Mouse (Mus musculus): ENCODE results near the gene Trit1. TPM values are rescaled to one million over a fixed set of nuclear protein-coding genes. Genes with fewer than 3 reads are reported as not detected.

Trit1 gene
- total and polyA plus RNA-seq, 2 experiments: 4.3 to 11.2 TPM

DNA sequence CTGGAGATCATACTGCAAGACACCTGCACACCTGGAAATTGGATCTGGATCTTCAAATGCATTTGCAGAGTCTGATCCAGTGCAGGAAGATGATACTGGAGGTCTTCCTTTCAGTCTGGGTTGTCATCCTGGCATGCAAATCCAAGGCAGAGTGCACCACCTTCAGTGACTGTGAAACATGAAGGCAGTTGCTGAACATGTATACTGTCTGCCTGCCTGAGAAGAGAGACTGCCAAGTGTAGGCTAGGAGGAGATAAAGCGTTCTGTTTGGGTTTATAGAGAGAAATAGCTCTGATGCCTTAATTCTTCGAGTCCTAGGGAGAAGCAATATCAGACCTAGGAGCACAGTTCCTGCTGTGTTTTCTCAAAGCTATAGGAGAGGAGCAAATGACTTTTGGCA, 9.0 kb downstream of the Trit1 start:
- TF ChIP-seq POLR2A (IDR thresholded peaks at IDR 0.05; ENCODE audit: extremely low read depth, insufficient read depth, low read length) (no peak), CTCF (IDR thresholded peaks at IDR 0.05; ENCODE audit: low read depth, low read length) (no peak)
- Histone ChIP-seq H3K27ac (replicated peaks; ENCODE audit: insufficient read depth, low read depth, low read length) (no peak overlapping the region; the same call in 1 of the 2 replicates), H3K79me2 (ENCODE audit: control insufficient read depth, insufficient read depth, low read length) (peaks cover 25% of the 10 kb centered on the region), H3K9ac (ENCODE audit: low read depth, low read length) (no peak overlapping the region), H3K4me3 (ENCODE audit: insufficient read depth, low read depth, low read length) (no peak overlapping the region), H3K4me1 (ENCODE audit: control insufficient read depth, insufficient read depth, low read length) (peaks cover 25% of the 10 kb centered on the region), H3K27me3 (ENCODE audit: control insufficient read depth, insufficient read depth, low read length) (no peaks in the 10 kb centered on the region), H3K36me3 (ENCODE audit: control insufficient read depth, insufficient read depth, low read length) (peaks cover 8% of the 10 kb centered on the region; the same call in 1 of the 2 replicates)
- no peak for DNase-seq (ENCODE audit: extremely low read depth, low read depth, low spot score)
- 66% methylated on average over 2 of the region's 2 CpGs for WGBS

DNA sequence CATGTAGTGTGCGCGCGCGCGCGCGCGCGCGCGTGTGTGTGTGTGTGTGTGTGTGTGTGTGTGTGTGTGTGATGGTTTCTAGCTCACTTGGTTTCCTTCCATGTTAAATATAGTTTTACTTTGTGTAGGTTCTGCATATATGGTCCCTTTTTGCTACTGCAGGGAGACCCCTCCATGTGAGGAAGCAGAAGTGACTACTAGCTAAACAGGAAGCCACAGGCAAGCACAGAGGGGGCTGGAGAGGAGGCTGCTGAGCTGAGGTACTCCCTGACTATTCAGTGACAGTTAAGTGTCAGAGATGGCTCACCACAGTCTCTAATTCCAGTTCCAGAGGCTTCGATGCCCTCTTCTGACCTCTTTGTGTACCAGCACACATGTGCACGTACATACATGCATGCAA, 9.8 kb downstream of the Trit1 start:
- TF ChIP-seq CTCF (IDR thresholded peaks at IDR 0.05; ENCODE audit: low read depth, low read length): no peak
- H3K4me1 ChIP-seq (ENCODE audit: control insufficient read depth, insufficient read depth, low read length): peaks cover 25% of the 10 kb centered on the region
- H3K27ac ChIP-seq (replicated peaks; ENCODE audit: insufficient read depth, low read depth, low read length): peak overlapping the region; percentile 52
- no peaks in the 10 kb centered on the region for H3K27me3 ChIP-seq (ENCODE audit: control insufficient read depth, insufficient read depth, low read length)
- peaks cover 11% of the 10 kb centered on the region; the same call in 1 of the 2 replicates for H3K36me3 ChIP-seq (ENCODE audit: control insufficient read depth, insufficient read depth, low read length)
- no peak for DNase-seq (ENCODE audit: extremely low read depth, low read depth, low spot score)
- 95% methylated on average over 13 of the region's 13 CpGs for WGBS
- peaks cover 22% of the 10 kb centered on the region for H3K79me2 ChIP-seq (ENCODE audit: control insufficient read depth, insufficient read depth, low read length)
- H3K4me3 ChIP-seq (ENCODE audit: insufficient read depth, low read depth, low read length): no peak overlapping the region
- H3K9ac ChIP-seq (ENCODE audit: low read depth, low read length): no peak overlapping the region

- no peaks in the 10 kb centered on the region for H3K27me3 ChIP-seq (ENCODE audit: control insufficient read depth, insufficient read depth, low read length)
- H3K4me3 ChIP-seq (ENCODE audit: insufficient read depth, low read depth, low read length): no peak overlapping the region
- peak overlapping the region; percentile 52 for H3K27ac ChIP-seq (replicated peaks; ENCODE audit: insufficient read depth, low read depth, low read length)
- H3K79me2 ChIP-seq (ENCODE audit: control insufficient read depth, insufficient read depth, low read length): peaks cover 24% of the 10 kb centered on the region
- no peak for DNase-seq (ENCODE audit: extremely low read depth, low read depth, low spot score)
- H3K36me3 ChIP-seq (ENCODE audit: control insufficient read depth, insufficient read depth, low read length): peaks cover 15% of the 10 kb centered on the region; the same call in 1 of the 2 replicates
- 50% methylated on average over 4 of the region's 4 CpGs for WGBS
- TF ChIP-seq POLR2A (IDR thresholded peaks at IDR 0.05; ENCODE audit: extremely low read depth, insufficient read depth, low read length) (no peak), CTCF (IDR thresholded peaks at IDR 0.05; ENCODE audit: low read depth, low read length) (no peak)
- no peak overlapping the region for H3K9ac ChIP-seq (ENCODE audit: low read depth, low read length)
- peaks cover 23% of the 10 kb centered on the region for H3K4me1 ChIP-seq (ENCODE audit: control insufficient read depth, insufficient read depth, low read length)
These were observed 10.2 kb downstream of the Trit1 start for GRCm38 (mm10) chr4:123026597-123026996.

DNA sequence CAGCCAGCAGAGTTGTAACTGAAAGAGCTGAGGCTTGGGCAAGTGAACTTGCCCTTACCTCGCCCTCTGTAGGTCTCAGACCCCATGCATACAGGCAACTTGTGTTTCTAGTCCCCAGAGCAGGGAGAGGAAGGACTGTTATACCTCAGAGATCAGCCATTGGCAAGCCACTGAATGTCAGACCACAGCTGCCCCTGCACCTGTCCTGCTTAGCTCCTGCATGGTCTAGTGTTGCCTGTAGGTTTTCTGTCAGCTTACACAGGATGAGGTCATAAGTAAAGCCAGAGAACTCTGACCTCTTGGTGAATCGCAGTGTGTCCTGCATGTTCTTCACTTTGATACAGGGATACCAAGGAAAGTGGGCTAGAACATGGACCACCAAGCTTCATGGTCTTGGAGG, 18.4 kb downstream of the Trit1 start:
- WGBS: 69% methylated on average over 2 of the region's 2 CpGs
- no peak overlapping the region for H3K27ac ChIP-seq (replicated peaks; ENCODE audit: insufficient read depth, low read depth, low read length)
- H3K27me3 ChIP-seq (ENCODE audit: control insufficient read depth, insufficient read depth, low read length): no peaks in the 10 kb centered on the region
- peaks cover 25% of the 10 kb centered on the region; the same call in 1 of the 2 replicates for H3K79me2 ChIP-seq (ENCODE audit: control insufficient read depth, insufficient read depth, low read length)
- no peak overlapping the region for H3K4me3 ChIP-seq (ENCODE audit: insufficient read depth, low read depth, low read length)
- H3K9ac ChIP-seq (ENCODE audit: low read depth, low read length): no peak overlapping the region
- TF ChIP-seq POLR2A (IDR thresholded peaks at IDR 0.05; ENCODE audit: extremely low read depth, insufficient read depth, low read length): no peak
- no peak for TF ChIP-seq CTCF (IDR thresholded peaks at IDR 0.05; ENCODE audit: low read depth, low read length)
- no peak for DNase-seq (ENCODE audit: extremely low read depth, low read depth, low spot score)
- H3K4me1 ChIP-seq (ENCODE audit: control insufficient read depth, insufficient read depth, low read length): no peaks in the 10 kb centered on the region
- H3K36me3 ChIP-seq (ENCODE audit: control insufficient read depth, insufficient read depth, low read length): peaks cover 9% of the 10 kb centered on the region

GRCm38 (mm10) chr4:123035636-123036035, 19.2 kb downstream of the Trit1 start:
- H3K4me1 ChIP-seq (ENCODE audit: control insufficient read depth, insufficient read depth, low read length): no peaks in the 10 kb centered on the region
- no peaks in the 10 kb centered on the region for H3K27me3 ChIP-seq (ENCODE audit: control insufficient read depth, insufficient read depth, low read length)
- peaks cover 12% of the 10 kb centered on the region for H3K36me3 ChIP-seq (ENCODE audit: control insufficient read depth, insufficient read depth, low read length)
- H3K27ac ChIP-seq (replicated peaks; ENCODE audit: insufficient read depth, low read depth, low read length): no peak overlapping the region
- H3K9ac ChIP-seq (ENCODE audit: low read depth, low read length): no peak overlapping the region
- 94% methylated on average over 2 of the region's 2 CpGs for WGBS
- no peak for DNase-seq (ENCODE audit: extremely low read depth, low read depth, low spot score)
- peaks cover 25% of the 10 kb centered on the region; the same call in 1 of the 2 replicates for H3K79me2 ChIP-seq (ENCODE audit: control insufficient read depth, insufficient read depth, low read length)
- H3K4me3 ChIP-seq (ENCODE audit: insufficient read depth, low read depth, low read length): no peak overlapping the region
- TF ChIP-seq POLR2A (IDR thresholded peaks at IDR 0.05; ENCODE audit: extremely low read depth, insufficient read depth, low read length): no peak
- TF ChIP-seq CTCF (IDR thresholded peaks at IDR 0.05; ENCODE audit: low read depth, low read length): no peak

DNA sequence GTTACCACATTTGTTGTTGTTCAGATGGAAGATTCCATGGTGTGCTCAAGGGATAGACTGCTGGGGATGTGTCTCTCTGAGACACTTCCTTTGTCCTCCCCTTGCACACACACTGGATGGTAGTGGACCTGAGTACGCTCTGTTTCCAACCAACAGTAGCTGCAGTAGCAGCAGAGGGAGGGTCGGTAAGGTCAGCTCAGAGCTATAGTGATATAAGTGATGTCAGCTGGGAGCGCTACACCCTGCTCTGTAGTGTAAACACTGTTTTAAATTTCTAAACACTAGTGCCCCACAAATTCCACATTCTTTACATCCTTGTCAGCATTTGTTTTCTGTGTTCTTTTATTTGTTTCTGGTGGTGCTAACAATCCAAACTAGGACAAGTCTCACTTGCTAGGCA, 20.3 kb downstream of the Trit1 start:
- peaks cover 17% of the 10 kb centered on the region; the same call in 1 of the 2 replicates for H3K79me2 ChIP-seq (ENCODE audit: control insufficient read depth, insufficient read depth, low read length)
- H3K27ac ChIP-seq (replicated peaks; ENCODE audit: insufficient read depth, low read depth, low read length): no peak overlapping the region
- no peak overlapping the region for H3K4me3 ChIP-seq (ENCODE audit: insufficient read depth, low read depth, low read length)
- peaks cover 4% of the 10 kb centered on the region for H3K36me3 ChIP-seq (ENCODE audit: control insufficient read depth, insufficient read depth, low read length)
- no peak overlapping the region for H3K9ac ChIP-seq (ENCODE audit: low read depth, low read length)
- H3K4me1 ChIP-seq (ENCODE audit: control insufficient read depth, insufficient read depth, low read length): no peaks in the 10 kb centered on the region
- 78% methylated on average over 3 of the region's 3 CpGs for WGBS
- DNase-seq (ENCODE audit: extremely low read depth, low read depth, low spot score): no peak
- no peaks in the 10 kb centered on the region for H3K27me3 ChIP-seq (ENCODE audit: control insufficient read depth, insufficient read depth, low read length)
- TF ChIP-seq POLR2A (IDR thresholded peaks at IDR 0.05; ENCODE audit: extremely low read depth, insufficient read depth, low read length): no peak
- no peak for TF ChIP-seq CTCF (IDR thresholded peaks at IDR 0.05; ENCODE audit: low read depth, low read length)
